Mouse (Mus musculus): ENCODE measurements around the gene Tpm4. TPM values are rescaled to one million over a fixed set of nuclear protein-coding genes. Genes with fewer than 3 reads are reported as not detected.

Tpm4 gene
- total RNA-seq, 1 experiment from 2014 or later: 77.0 TPM

DNA sequence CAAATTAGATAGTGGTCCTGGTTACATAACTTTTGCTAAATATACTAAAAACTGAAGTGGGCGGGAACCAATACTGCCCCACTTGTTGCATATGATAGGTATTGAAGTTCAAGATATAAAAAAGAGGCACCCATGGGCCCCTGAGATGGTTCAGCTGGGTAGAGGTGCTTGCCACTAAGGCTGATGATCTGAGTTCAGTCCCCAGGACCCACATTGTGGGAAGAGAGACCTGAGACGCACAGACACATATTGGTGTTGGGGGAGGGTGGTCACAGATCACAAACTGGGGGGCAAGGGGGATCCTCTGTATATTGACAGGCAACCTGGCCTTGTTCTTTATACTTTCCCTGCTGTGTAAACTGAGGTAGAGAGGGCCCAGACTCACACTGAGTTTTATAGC lies 2.7 kb downstream of the Tpm4 start:
- ATAC-seq (replicated peaks; ENCODE audit: low read depth, poor library complexity, severe bottlenecking): no peak

- no peak for ATAC-seq (replicated peaks; ENCODE audit: low read depth, poor library complexity, severe bottlenecking)
Observed at GRCm38 (mm10) chr8:72138456-72138855, 3.7 kb downstream of the Tpm4 start.

- peak; percentile 57 for ATAC-seq (replicated peaks; ENCODE audit: low read depth, poor library complexity, severe bottlenecking)
Observed at GRCm38 (mm10) chr8:72143256-72143824, 8.6 kb downstream of the Tpm4 start.

DNA sequence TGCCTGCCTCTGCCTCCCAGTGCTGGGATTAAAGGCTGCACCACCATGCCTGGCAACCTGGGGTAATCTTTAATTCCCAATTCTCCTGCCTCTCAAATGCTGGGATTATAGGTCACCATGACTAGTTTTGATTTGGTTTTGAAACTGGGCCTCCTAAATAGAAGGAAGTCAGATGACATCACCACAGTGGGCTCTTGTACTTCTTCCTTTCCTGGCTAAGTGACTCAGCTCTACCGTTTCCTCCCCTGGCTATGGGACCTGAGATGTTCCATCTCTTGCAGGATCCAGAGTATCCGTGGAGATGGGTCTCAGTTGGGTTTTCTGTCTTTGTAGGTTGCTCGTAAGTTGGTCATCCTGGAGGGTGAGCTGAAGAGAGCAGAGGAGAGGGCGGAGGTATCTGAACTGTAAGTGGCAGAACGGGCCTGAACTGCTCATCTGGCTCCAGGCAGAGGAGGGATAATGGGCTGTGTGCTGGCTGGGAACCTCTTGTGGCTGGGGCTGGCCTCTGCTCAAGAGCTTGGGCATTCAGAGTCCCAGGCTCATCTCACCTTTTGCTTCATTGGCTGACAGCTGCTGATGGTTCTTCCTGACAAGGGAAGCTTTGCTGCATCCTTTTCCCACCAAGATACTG lies 9.7 kb downstream of the Tpm4 start:
- peak; percentile 80 for ATAC-seq (replicated peaks; ENCODE audit: low read depth, poor library complexity, severe bottlenecking)

- ATAC-seq (replicated peaks; ENCODE audit: low read depth, poor library complexity, severe bottlenecking): no peak
Observed at GRCm38 (mm10) chr8:72145511-72145910, 10.7 kb downstream of the Tpm4 start.

GRCm38 (mm10) chr8:72146056-72146455 lies 11.3 kb downstream of the Tpm4 start:
- ATAC-seq (replicated peaks; ENCODE audit: low read depth, poor library complexity, severe bottlenecking): no peak

GRCm38 (mm10) chr8:72146556-72146955 lies 11.8 kb downstream of the Tpm4 start:
- ATAC-seq (replicated peaks; ENCODE audit: low read depth, poor library complexity, severe bottlenecking): no peak

GRCm38 (mm10) chr8:72147266-72147665 lies 12.5 kb downstream of the Tpm4 start:
- no peak for ATAC-seq (replicated peaks; ENCODE audit: low read depth, poor library complexity, severe bottlenecking)

GRCm38 (mm10) chr8:72149056-72149455 lies 14.3 kb downstream of the Tpm4 start:
- no peak for ATAC-seq (replicated peaks; ENCODE audit: low read depth, poor library complexity, severe bottlenecking)

DNA sequence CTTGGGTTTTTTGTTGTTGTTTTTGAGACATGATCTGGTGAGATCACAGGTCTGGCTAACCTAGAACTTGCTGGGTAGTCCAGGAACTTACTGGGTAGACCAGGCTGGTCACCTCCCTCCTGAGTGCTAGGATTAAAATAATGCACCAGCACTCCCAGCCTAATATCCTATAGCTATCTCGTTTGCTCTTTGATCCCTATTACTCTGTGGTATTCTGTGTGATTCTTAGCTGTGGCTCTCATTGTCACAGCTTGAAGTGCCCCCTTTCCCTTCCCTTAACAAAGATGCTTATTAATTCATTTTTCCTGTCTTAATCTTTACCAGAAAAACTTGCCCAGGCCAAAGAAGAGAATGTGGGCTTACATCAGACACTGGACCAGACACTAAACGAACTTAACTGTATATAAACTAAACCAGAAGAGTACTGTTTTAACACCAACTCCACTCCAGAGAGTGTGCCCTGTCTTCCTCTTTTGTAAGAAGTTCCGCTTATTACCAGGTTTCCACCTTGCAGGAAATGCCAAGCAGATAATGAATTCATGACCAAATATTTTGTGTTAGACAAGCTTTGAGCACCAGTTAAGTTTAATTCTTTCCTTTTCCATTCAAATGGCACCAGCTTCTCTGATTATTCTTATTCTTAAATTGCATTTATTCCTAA lies 16.8 kb downstream of the Tpm4 start:
- ATAC-seq (replicated peaks; ENCODE audit: low read depth, poor library complexity, severe bottlenecking): peak; percentile 95

GRCm38 (mm10) chr8:72153382-72153781 lies 18.6 kb downstream of the Tpm4 start:
- ATAC-seq (replicated peaks; ENCODE audit: low read depth, poor library complexity, severe bottlenecking): no peak

- ATAC-seq (replicated peaks; ENCODE audit: low read depth, poor library complexity, severe bottlenecking): no peak
Observed at GRCm38 (mm10) chr8:72158096-72158495, 23.3 kb downstream of the Tpm4 start.

- no peak for ATAC-seq (replicated peaks; ENCODE audit: low read depth, poor library complexity, severe bottlenecking)
Observed at GRCm38 (mm10) chr8:72158726-72159125, 24.0 kb downstream of the Tpm4 start.

GRCm38 (mm10) chr8:72160007-72160406 lies 25.2 kb downstream of the Tpm4 start:
- ATAC-seq (replicated peaks; ENCODE audit: low read depth, poor library complexity, severe bottlenecking): no peak

DNA sequence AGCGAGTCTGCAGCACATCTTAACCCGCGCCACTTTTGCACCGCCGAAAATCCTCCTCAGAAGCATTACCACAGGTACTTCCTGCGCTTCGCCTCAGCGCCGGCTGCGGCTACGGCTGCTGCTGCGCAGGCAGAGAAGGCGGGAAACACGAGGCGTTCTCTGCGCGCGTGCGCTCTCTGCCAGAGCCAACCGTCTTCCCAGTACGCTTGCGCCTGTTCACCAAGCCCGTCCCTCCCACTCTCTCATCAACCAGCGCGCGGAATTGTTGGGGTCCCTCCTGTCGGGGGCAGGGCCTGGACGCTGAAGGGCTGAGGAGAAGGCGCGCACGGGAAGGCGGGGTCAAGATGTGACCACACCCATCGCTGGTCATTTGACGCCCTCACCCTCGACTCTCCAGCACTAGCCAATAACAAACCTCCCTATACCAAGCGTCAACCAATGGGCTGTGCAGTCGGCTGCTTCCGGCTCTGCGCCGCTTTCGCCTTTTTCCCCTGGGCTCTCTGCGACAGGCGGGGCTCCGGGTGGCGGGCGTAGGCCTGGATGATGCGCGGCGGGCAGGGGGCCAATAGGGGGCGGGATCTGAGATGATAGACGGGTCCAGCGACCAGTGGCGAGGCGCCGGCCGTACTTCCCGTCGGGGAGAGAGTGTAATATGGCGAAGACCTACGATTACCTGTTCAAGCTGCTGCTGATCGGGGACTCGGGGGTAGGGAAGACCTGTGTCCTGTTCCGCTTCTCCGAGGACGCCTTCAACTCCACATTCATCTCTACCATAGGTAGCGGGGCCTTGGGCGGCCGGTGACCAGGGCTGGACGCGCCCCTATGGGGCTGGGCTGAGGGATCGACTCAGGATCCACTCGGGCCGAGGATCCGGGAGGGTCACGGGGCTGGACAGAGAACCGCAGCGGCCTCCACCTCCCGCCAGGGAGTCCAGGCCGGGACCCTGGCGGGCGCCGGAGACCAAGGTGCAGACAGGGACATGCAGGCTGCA lies 26.2 kb downstream of the Tpm4 start, which contains the start of gene Rab8a:
TSS of gene Rab8a (plus strand) at position 494 of the 991 bp plus-strand sequence.
- peak; percentile 94 for ATAC-seq (replicated peaks; ENCODE audit: low read depth, poor library complexity, severe bottlenecking)

GRCm38 (mm10) chr8:72162821-72163220 lies 28.0 kb downstream of the Tpm4 start:
- ATAC-seq (replicated peaks; ENCODE audit: low read depth, poor library complexity, severe bottlenecking): no peak

DNA sequence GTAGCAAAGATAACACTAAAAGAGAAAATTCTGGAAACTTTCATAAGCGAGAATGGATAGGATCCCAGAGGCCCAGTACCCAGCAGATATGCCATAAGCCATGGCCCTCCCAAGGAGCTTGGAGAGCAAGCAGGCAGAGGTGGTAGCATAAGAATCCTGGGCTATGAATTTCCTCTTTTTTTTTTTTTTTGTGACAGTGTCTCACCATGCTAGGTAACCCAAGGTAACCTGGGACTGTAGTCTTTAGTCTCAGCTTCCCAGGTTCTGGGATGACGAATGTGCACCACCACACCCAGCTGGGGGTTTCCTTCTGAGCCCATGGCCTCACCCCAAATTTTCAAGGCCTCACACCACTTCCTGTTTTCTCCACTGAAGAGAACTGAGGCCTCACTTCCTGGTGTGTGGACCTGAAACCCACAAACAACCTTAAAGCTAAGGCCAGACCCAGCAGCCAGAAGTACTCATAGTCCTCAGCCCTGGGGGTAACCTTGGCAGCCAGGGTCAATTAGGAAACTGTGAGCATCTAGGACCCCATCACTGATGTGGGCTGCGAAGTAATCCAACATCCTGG lies 34.4 kb downstream of the Tpm4 start:
- peak; percentile 88 for ATAC-seq (replicated peaks; ENCODE audit: low read depth, poor library complexity, severe bottlenecking)

GRCm38 (mm10) chr8:72169681-72170249 lies 35.0 kb downstream of the Tpm4 start:
- no peak for ATAC-seq (replicated peaks; ENCODE audit: low read depth, poor library complexity, severe bottlenecking)

GRCm38 (mm10) chr8:72177346-72177925 lies 42.7 kb downstream of the Tpm4 start:
- ATAC-seq (replicated peaks; ENCODE audit: low read depth, poor library complexity, severe bottlenecking): peak; percentile 89

All from common myeloid progenitor, adult 5-6 weeks (primary cell).